Mouse (Mus musculus) right cerebral cortex, adult 2 months (tissue): ENCODE measurements around the gene 4833420G17Rik.
A peak's percentile ranks its signal among the peaks of the same experiment; 100 is the strongest.
"Not testable (repeated sequence)": the region's sequence is repeated elsewhere in the genome, so short reads cannot be mapped to it uniquely, and the experiment has no call there.

Experiments used
- DNase-seq, 2 experiments: peaks; one replicate each; pipeline ENCODE4 v3.0.0; 2021 to 2022; ENCODE audit warnings: low spot score in 2 of 2

The 4833420G17Rik gene

GRCm38 (mm10) chr13:119462596-119463560 lies at the start of gene 4833420G17Rik:
TSS of gene 4833420G17Rik (plus strand) at chr13:119462768.
- DNase-seq = peak; percentile 89 to 91

GRCm38 (mm10) chr13:119413026-119413425 lies 49.5 kb upstream of the 4833420G17Rik start:
- no peak for DNase-seq

- no peak for DNase-seq
Observed at GRCm38 (mm10) chr13:119418479-119418878, 44.1 kb upstream of the 4833420G17Rik start.

- peak in 1 of 2 experiments; percentile 12 for DNase-seq
Observed at GRCm38 (mm10) chr13:119430164-119430563, 32.4 kb upstream of the 4833420G17Rik start.

- no peak for DNase-seq
Observed at GRCm38 (mm10) chr13:119432041-119432440, 30.5 kb upstream of the 4833420G17Rik start.

GRCm38 (mm10) chr13:119434359-119434758 lies 28.2 kb upstream of the 4833420G17Rik start:
- DNase-seq = no peak

- no peak for DNase-seq
Observed at GRCm38 (mm10) chr13:119442244-119442643, 20.3 kb upstream of the 4833420G17Rik start.

- DNase-seq = no peak
Observed at GRCm38 (mm10) chr13:119453563-119453962, 9.0 kb upstream of the 4833420G17Rik start.

- DNase-seq = no peak
Observed at GRCm38 (mm10) chr13:119455082-119455481, 7.5 kb upstream of the 4833420G17Rik start.

- DNase-seq = no peak
Observed at GRCm38 (mm10) chr13:119456342-119456741, 6.2 kb upstream of the 4833420G17Rik start.

- peak in 1 of 2 experiments; percentile 7 for DNase-seq
Observed at GRCm38 (mm10) chr13:119461900-119462595, 520 bp upstream of the 4833420G17Rik start.

GRCm38 (mm10) chr13:119476631-119477030 lies 14.1 kb downstream of the 4833420G17Rik start:
- no peak for DNase-seq

- DNase-seq = no peak
Observed at GRCm38 (mm10) chr13:119477789-119478188, 15.2 kb downstream of the 4833420G17Rik start.

- DNase-seq = no peak
Observed at GRCm38 (mm10) chr13:119487354-119487753, 24.8 kb downstream of the 4833420G17Rik start.

- peak; percentile 72 to 75 for DNase-seq
Observed at GRCm38 (mm10) chr13:119487880-119488580, 25.5 kb downstream of the 4833420G17Rik start, which contains the start of the genes Tmem267 and 3110070M22Rik. TSS of gene Tmem267 (plus strand) at chr13:119488039. TSS of gene 3110070M22Rik (minus strand) at chr13:119488383.

GRCm38 (mm10) chr13:119492083-119492482 lies 29.5 kb downstream of the 4833420G17Rik start:
- DNase-seq = not testable (repeated sequence)

GRCm38 (mm10) chr13:119494938-119495337 lies 32.4 kb downstream of the 4833420G17Rik start:
- DNase-seq = not testable (repeated sequence)
